8 mouse cellular contexts compared by ENCODE assay signal in the genomic region with DNA sequence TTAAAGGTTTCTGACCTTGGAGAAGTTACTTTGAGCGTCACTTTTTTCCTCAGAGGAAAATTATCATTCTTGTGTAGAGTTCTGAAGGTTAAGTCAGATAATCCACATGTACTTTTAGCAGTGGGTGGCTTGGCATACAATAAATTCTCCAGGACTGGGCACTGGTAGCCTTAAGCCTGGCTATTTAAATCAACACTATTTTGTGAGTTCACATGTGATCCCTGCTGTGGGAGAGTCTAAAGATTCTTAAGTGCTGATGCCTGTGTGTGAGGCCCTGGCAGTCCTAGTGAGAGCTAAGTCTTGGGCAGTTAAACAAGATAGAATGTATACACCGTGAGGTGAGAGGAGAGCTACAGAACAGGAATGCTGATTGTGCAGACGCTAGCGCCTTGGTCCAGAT. TPM values are rescaled to one million over a fixed set of nuclear protein-coding genes. Genes with fewer than 3 reads are reported as not detected.
DNase-seq lines count a peak whose midpoint lies in the region; ATAC-seq and TF ChIP-seq lines count a peak whose summit lies in the region.

No protein-coding gene starts in this region.

- H3K27ac ChIP-seq in lung, postnatal 0 days (ENCODE audit: low read length): peak overlapping the region; percentile 33; the same call in 1 of the 2 replicates
- H3K27ac ChIP-seq in limb, embryonic 11.5 days (replicated peaks; ENCODE audit: low read depth, low read length): no peak overlapping the region
- peak overlapping the region; percentile 99; the same call in 1 of the 2 replicates for H3K27ac ChIP-seq in stomach, embryonic 15.5 days

- no peaks in the 10 kb centered on the region for H3K9me3 ChIP-seq in lung, postnatal 0 days (ENCODE audit: low read length)
- H3K9me3 ChIP-seq in limb, embryonic 11.5 days (ENCODE audit: control insufficient read depth, low read length): no peaks in the 10 kb centered on the region
- H3K9me3 ChIP-seq in stomach, embryonic 15.5 days: no peaks in the 10 kb centered on the region

- no peaks in the 10 kb centered on the region for H3K36me3 ChIP-seq in lung, postnatal 0 days (ENCODE audit: insufficient read depth, low read length)
- no peaks in the 10 kb centered on the region for H3K36me3 ChIP-seq in limb, embryonic 11.5 days (ENCODE audit: control insufficient read depth, insufficient read depth, low read length)
- no peaks in the 10 kb centered on the region for H3K36me3 ChIP-seq in stomach, embryonic 15.5 days

- peak; percentile 14 for DNase-seq in adrenal gland, adult 2 months
- DNase-seq in adrenal gland, postnatal 14 days: no peak
- DNase-seq in lung, postnatal 0 days (ENCODE audit: low spot score): no peak
- DNase-seq in lung, postnatal 25 days (ENCODE audit: low spot score): no peak
- no peak for DNase-seq in limb, embryonic 11.5 days (ENCODE audit: low spot score)
- no peak for DNase-seq in thymus, postnatal 0 days (ENCODE audit: low spot score)

- H3K4me2 ChIP-seq in lung, postnatal 0 days (replicated peaks; ENCODE audit: low read depth, low read length): peak overlapping the region; percentile 89
- peak overlapping the region; percentile 73 for H3K4me2 ChIP-seq in limb, embryonic 11.5 days (ENCODE audit: low read depth, severe bottlenecking)
- H3K4me2 ChIP-seq in stomach, embryonic 15.5 days: peak overlapping the region; percentile 61

- no peaks in the 10 kb centered on the region for H3K27me3 ChIP-seq in lung, postnatal 0 days (replicated peaks; ENCODE audit: insufficient read depth, low read length)
- no peaks in the 10 kb centered on the region for H3K27me3 ChIP-seq in limb, embryonic 11.5 days (ENCODE audit: control insufficient read depth, insufficient read depth, low read length)
- no peaks in the 10 kb centered on the region for H3K27me3 ChIP-seq in stomach, embryonic 15.5 days (replicated peaks)

- peak overlapping the region; percentile 99 for H3K4me3 ChIP-seq in lung, postnatal 0 days (ENCODE audit: low read depth, low read length)
- H3K4me3 ChIP-seq in limb, embryonic 11.5 days (ENCODE audit: low read depth, low read length): peak overlapping the region; percentile 95
- peak overlapping the region; percentile 97 for H3K4me3 ChIP-seq in stomach, embryonic 15.5 days (replicated peaks)

- ATAC-seq in lung, postnatal 0 days: no peak
- no peak for ATAC-seq in limb, embryonic 11.5 days (ENCODE audit: insufficient number of reproducible peaks, low FRiP score, low TSS enrichment, low read depth)
- no peak for ATAC-seq in stomach, embryonic 15.5 days (ENCODE audit: insufficient read depth, low FRiP score, low read depth)
- ATAC-seq in megakaryocyte progenitor cell, adult 5-6 weeks (replicated peaks; ENCODE audit: poor library complexity): no peak

- no peak for TF ChIP-seq EP300 in lung, postnatal 0 days (IDR thresholded peaks at IDR 0.05)

- WGBS in lung, postnatal 0 days: 28% methylated on average over 4 of the region's 4 CpGs
- 48% methylated on average over 4 of the region's 4 CpGs for WGBS in limb, embryonic 11.5 days
- WGBS in stomach, embryonic 15.5 days: 23% methylated on average over 4 of the region's 4 CpGs

- peaks cover 17% of the 10 kb centered on the region; the same call in 1 of the 2 replicates for H3K4me1 ChIP-seq in lung, postnatal 0 days (ENCODE audit: insufficient read depth, low read depth, low read length)
- peaks cover 13% of the 10 kb centered on the region for H3K4me1 ChIP-seq in limb, embryonic 11.5 days (ENCODE audit: control insufficient read depth, insufficient read depth, low read length)
- H3K4me1 ChIP-seq in stomach, embryonic 15.5 days: peaks cover 16% of the 10 kb centered on the region

- H3K9ac ChIP-seq in lung, postnatal 0 days (replicated peaks; ENCODE audit: low read depth): peak overlapping the region; percentile 97
- peak overlapping the region; percentile 99 for H3K9ac ChIP-seq in limb, embryonic 11.5 days (ENCODE audit: low read length)
- H3K9ac ChIP-seq in stomach, embryonic 15.5 days: peak overlapping the region; percentile 99; the same call in 1 of the 2 replicates

- TF ChIP-seq CTCF in lung, postnatal 0 days (IDR thresholded peaks at IDR 0.05): no peak

RNA-seq across cellular contexts. Expression of gene Slain2, which starts 1.9 kb away (rescaled TPM):
- 10 to 100 TPM; 52.5 to 83.4 TPM for total RNA-seq in adrenal gland, adult 2 months (2021)
- 13.8 and 15.9 TPM in 2 replicates for polyA plus RNA-seq in adrenal gland, adult 2 months (2012; rRNA removed)
- 57.0 and 58.8 TPM in 2 replicates for total RNA-seq in adrenal gland, postnatal 14 days (2021)
- 13.4 and 14.1 TPM in 2 replicates for polyA plus RNA-seq in lung, postnatal 0 days (2015; fragmentation: Nextera tagmentation; extraction: Ambion mirVana)
- 21.6 and 23.9 TPM in 2 replicates for polyA plus RNA-seq in limb, embryonic 11.5 days (2014; fragmentation: Nextera tagmentation; extraction: Ambion mirVana)
- 15.2 and 16.2 TPM in 2 replicates for polyA plus RNA-seq in stomach, embryonic 15.5 days (2015; fragmentation: Nextera tagmentation; extraction: Ambion mirVana)
- 43.2 and 48.5 TPM in 2 replicates for total RNA-seq in megakaryocyte progenitor cell, adult 5-6 weeks (2015)
- 48.0 and 58.0 TPM in 2 replicates for total RNA-seq in megakaryocyte progenitor cell, adult 5-6 weeks (2017)
- 10.8 and 11.8 TPM in 2 replicates for polyA plus RNA-seq in thymus, postnatal 0 days (2015; fragmentation: Nextera tagmentation; extraction: Ambion mirVana)

RNA-seq across cellular contexts. Expression of gene Tec, which starts 47.8 kb away (rescaled TPM):
- 1 to 10 TPM; 2.9 to 3.1 TPM for total RNA-seq in adrenal gland, adult 2 months (2021)
- polyA plus RNA-seq in adrenal gland, adult 2 months (2012; rRNA removed): 0.26 and 0.51 TPM in 2 replicates
- total RNA-seq in adrenal gland, postnatal 14 days (2021): 3.3 and 4.8 TPM in 2 replicates
- polyA plus RNA-seq in lung, postnatal 0 days (2015; fragmentation: Nextera tagmentation; extraction: Ambion mirVana): 4.2 and 4.6 TPM in 2 replicates
- 2.3 and 2.5 TPM in 2 replicates for polyA plus RNA-seq in limb, embryonic 11.5 days (2014; fragmentation: Nextera tagmentation; extraction: Ambion mirVana)
- 9.9 and 10.8 TPM in 2 replicates for polyA plus RNA-seq in stomach, embryonic 15.5 days (2015; fragmentation: Nextera tagmentation; extraction: Ambion mirVana)
- total RNA-seq in megakaryocyte progenitor cell, adult 5-6 weeks (2015): 23.4 and 23.5 TPM in 2 replicates
- 33.4 and 42.2 TPM in 2 replicates for total RNA-seq in megakaryocyte progenitor cell, adult 5-6 weeks (2017)
- 25.2 and 25.8 TPM in 2 replicates for polyA plus RNA-seq in thymus, postnatal 0 days (2015; fragmentation: Nextera tagmentation; extraction: Ambion mirVana)

RNA-seq across cellular contexts. Expression of gene Gm10135, which starts 58.5 kb away (rescaled TPM):
- total RNA-seq in adrenal gland, adult 2 months (2021): not detected
- not detected in 2 replicates for polyA plus RNA-seq in adrenal gland, adult 2 months (2012; rRNA removed)
- not detected in 2 replicates for total RNA-seq in adrenal gland, postnatal 14 days (2021)
- polyA plus RNA-seq in lung, postnatal 0 days (2015; fragmentation: Nextera tagmentation; extraction: Ambion mirVana): not detected in 2 replicates
- polyA plus RNA-seq in limb, embryonic 11.5 days (2014; fragmentation: Nextera tagmentation; extraction: Ambion mirVana): not detected in 2 replicates
- polyA plus RNA-seq in stomach, embryonic 15.5 days (2015; fragmentation: Nextera tagmentation; extraction: Ambion mirVana): not detected in 2 replicates
- not detected in 2 replicates for total RNA-seq in megakaryocyte progenitor cell, adult 5-6 weeks (2015)
- 1.3 and 4.6 TPM in 2 replicates for total RNA-seq in megakaryocyte progenitor cell, adult 5-6 weeks (2017)
- polyA plus RNA-seq in thymus, postnatal 0 days (2015; fragmentation: Nextera tagmentation; extraction: Ambion mirVana): not detected in 2 replicates
